Mouse (Mus musculus) cerebellum, adult 2 months (tissue): ENCODE data around the gene Zfp704. TPM values are rescaled to one million over a fixed set of nuclear protein-coding genes. Genes with fewer than 3 reads are reported as not detected.

Experiments used
- DNase-seq, 2 experiments: peaks; one replicate each; pipeline ENCODE4 v3.0.0; 2021
- H3K27ac ChIP-seq: fragments of 200-500 bp; 2 replicates; pipeline ENCODE4 v1.5.1; 2012; ENCODE audit warnings: low read length, control low read depth, inconsistent platforms; ENCODE audit not compliant: insufficient read depth
- H3K27me3 ChIP-seq: fragments of 200-500 bp; 2 replicates; pipeline ENCODE4 v1.6.1; 2012; ENCODE audit warnings: inconsistent platforms, mild to moderate bottlenecking, low read length, moderate library complexity; ENCODE audit not compliant: control insufficient read depth, insufficient read depth
- H3K4me1 ChIP-seq: fragments of 200-500 bp; 2 replicates; pipeline ENCODE4 v1.6.1; 2011; ENCODE audit warnings: low read length; ENCODE audit not compliant: control insufficient read depth, insufficient read depth
- H3K4me3 ChIP-seq: fragments of 200-500 bp; replicated peaks from 2 replicates; pipeline ENCODE3; 2011; ENCODE audit warnings: mild to moderate bottlenecking, low read depth, low read length, control low read depth; ENCODE audit not compliant: insufficient read depth
- CTCF ChIP-seq: fragments of 200-500 bp; IDR thresholded peaks from 2 replicates; pipeline ENCODE4 v1.5.1; 2011; ENCODE audit warnings: low read depth, mild to moderate bottlenecking, control low read depth, low read length, moderate library complexity, borderline replicate concordance; ENCODE audit not compliant: insufficient read depth
- POLR2A ChIP-seq: fragments of 200-500 bp; IDR thresholded peaks from 2 replicates; pipeline ENCODE4 v1.6.1; 2011; ENCODE audit warnings: low read length, control low read depth, borderline replicate concordance; ENCODE audit not compliant: insufficient read depth
- WGBS: fragments of 180-500 bp; shearing (Covaris S2); methylation state at CpG from one replicate; pipeline ENCODE4 v1.1.7; 2018; 5-methylcytosine and 5-hydroxymethylcytosine counted together
- polyA plus RNA-seq: library from polyadenylated mRNA; depleted of rRNA; stranded (reverse); fragments of >200 nt; gene quantifications from 2 replicates; pipeline ENCODE4 v1.2.3, GENCODE M21; 2012; rRNA removed

Zfp704 gene
- 13.1 and 14.5 TPM in 2 replicates for polyA plus RNA-seq

DNA sequence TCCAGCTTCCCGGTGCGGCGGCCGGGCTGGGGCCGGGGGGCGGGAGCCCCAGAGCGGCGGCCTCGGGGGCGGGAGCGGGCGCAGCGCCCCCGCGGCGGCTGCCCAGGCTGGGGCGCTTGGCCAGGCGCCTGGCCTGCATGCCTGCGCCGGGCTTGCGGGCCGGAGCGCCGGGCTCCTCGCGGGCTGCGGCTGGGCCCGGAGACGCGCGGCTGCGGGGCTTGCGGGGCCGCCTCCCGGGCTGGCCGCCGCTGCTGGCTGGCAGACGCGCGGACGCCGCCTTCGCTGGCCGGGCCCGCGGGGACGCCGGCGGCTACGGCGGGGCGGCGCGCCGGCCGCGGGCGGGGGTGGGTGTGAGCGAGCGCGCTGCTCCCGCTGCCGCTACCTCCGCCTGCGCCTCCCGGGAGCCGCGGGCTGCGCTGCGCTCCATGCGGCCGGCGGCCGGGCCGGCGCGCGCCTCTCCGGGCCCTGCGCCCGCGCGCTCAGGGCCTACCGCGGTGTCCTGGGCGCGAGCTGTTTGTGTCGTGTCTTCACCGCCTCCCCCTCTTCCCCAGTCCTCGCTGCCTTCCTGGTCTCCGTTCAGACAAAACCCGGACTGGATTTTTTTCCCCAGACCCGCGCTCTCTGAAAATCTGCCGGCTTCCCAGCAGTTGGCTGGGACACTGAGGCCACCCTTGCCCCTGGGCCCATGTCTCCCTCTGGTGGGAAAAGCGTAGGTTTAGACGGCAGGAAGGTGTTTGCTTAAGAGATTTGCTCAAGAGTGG is at the start of gene Zfp704:
Zfp704 (minus strand) TSS at position 505 of the 761 bp plus-strand sequence.
- 4% methylated on average over 93 of the region's 97 CpGs for WGBS
- Histone ChIP-seq H3K27ac (peak within 1 kb of the TSS; percentile 74), H3K4me3 (peak within 1 kb of the TSS; percentile 82), H3K4me1 (peaks cover 4% of the 10 kb centered on the region; the same call in 1 of the 2 replicates), H3K27me3 (no peaks in the 10 kb centered on the region)
- DNase-seq = peak; percentile 86 to 90
- TF ChIP-seq POLR2A (peak; percentile 46), CTCF (peak; percentile 43; the same call in 1 of the 2 replicates)

DNA sequence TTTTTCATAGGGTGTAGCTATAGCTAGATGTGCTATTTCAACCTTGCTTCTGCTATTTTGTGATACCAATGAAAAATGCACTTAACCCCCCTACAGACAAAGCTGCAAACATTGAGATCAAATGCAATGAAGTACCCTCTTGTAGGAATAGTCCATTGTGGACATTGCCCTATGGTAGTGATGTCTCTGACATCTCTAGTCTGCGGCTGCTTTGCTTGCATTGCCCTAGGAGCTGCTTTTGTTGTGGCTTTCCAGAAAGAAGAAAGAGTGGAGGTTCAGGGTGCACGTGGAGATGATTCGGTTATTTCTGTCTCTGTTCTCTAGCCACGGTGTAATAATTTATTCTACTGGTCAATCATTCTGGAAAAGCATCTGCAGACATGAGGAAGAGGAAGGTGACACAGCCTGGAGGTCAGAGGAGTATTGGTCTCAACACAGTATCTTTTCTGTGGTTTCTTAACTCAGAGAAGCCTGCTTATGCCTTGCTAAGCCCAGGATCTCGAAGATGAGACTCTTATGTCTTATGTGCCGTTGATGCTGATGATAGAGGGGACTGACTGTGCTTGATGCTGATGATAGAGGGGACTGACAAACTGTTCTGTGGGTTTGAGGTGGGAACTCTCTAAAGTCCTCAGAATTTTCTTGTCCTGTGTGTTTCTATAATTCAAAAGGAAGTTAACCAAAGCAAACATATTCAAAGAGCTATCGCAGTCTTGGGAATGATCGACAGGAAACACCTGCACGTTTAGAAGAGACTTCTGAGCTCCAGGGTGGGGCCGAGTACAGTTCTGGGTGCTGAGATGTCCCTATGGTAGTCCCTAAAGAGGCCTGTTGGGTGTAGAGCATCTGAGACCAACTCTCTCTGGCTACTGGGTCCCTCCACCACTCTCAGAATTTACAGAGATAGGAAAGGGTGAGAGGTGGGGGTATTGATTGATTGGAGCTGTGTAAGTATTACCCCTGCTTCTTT is 23.4 kb upstream of the Zfp704 start:
- Histone ChIP-seq H3K4me3 (no peak overlapping the region), H3K4me1 (peaks cover 3% of the 10 kb centered on the region; the same call in 1 of the 2 replicates), H3K27me3 (no peaks in the 10 kb centered on the region), H3K27ac (no peak overlapping the region)
- no peak for DNase-seq
- 90% methylated on average over 10 of the region's 10 CpGs for WGBS
- no peak for TF ChIP-seq CTCF
- no peak for TF ChIP-seq POLR2A

DNA sequence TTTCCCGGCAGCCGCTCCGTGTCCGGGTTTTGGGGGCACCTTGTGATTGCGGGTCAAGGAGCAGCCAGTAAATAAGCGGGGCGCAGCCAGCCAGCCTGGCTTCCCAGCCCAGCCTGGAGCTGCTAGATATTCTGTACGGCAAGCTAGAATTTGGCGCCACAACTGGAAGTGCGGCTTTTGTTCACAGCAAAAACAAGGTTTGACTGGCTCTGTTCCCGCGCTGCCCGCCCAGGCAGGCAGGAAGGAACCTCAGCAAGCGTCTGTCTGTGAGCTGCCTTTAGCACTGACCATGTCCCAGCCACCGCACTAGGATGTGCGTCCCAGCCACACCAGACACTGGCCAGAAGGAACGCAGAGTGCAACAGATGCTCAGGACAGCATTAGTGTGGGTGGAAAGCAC is 20.1 kb upstream of the Zfp704 start:
- peak; percentile 23 to 33 for DNase-seq
- 2% methylated on average over 17 of the region's 17 CpGs for WGBS
- no peaks in the 10 kb centered on the region for H3K27me3 ChIP-seq
- TF ChIP-seq POLR2A (no peak), CTCF (no peak)
- no peak overlapping the region for H3K27ac ChIP-seq
- H3K4me1 ChIP-seq = peaks cover 3% of the 10 kb centered on the region; the same call in 1 of the 2 replicates
- H3K4me3 ChIP-seq = no peak overlapping the region

DNA sequence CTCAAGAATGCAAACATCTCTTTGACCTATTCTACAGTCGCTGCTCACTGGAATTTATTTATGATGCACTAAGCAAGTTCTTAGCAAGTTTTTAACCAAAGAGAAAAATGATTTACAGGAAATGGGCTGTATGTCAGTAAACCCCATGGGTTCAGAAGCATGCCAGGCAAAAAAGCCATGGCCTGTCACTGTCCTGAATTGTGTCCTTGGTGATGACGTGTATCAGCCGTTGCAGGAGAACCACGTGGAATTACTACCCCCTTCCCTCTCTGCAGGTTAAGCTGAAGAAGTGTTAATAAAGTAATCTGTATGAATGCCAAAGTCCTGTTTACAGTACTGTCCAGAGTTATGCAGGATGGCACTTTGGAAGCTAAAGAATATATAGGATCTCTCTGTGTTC is 18.2 kb upstream of the Zfp704 start:
- DNase-seq = no peak
- Histone ChIP-seq H3K27ac (no peak overlapping the region), H3K4me3 (no peak overlapping the region), H3K4me1 (peaks cover 3% of the 10 kb centered on the region; the same call in 1 of the 2 replicates), H3K27me3 (no peaks in the 10 kb centered on the region)
- WGBS = 27% methylated on average over 4 of the region's 4 CpGs
- no peak for TF ChIP-seq CTCF
- no peak for TF ChIP-seq POLR2A

DNA sequence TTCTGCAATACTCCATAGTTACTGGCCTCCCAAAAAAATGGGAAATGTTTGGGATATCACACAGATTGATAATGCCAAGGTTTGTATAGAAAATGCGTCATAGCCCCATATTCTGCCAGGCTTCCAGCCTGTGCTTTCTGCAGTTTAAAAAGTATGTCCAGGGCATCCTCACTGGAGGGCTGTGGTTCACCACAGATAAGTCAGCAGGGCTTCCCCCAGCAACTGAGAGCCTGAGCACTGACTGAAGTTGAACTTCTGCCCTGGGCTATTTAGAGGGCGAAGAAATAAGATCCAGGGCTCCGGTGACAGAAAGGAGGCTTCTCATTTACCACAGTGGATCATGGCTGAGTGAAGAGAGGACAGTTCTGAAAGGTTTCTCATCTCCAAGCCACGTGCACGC is 16.3 kb upstream of the Zfp704 start:
- TF ChIP-seq CTCF (no peak), POLR2A (no peak)
- peaks cover 3% of the 10 kb centered on the region; the same call in 1 of the 2 replicates for H3K4me1 ChIP-seq
- 89% methylated on average over 5 of the region's 5 CpGs for WGBS
- DNase-seq = no peak
- no peak overlapping the region for H3K27ac ChIP-seq
- H3K27me3 ChIP-seq = no peaks in the 10 kb centered on the region
- H3K4me3 ChIP-seq = no peak overlapping the region

DNA sequence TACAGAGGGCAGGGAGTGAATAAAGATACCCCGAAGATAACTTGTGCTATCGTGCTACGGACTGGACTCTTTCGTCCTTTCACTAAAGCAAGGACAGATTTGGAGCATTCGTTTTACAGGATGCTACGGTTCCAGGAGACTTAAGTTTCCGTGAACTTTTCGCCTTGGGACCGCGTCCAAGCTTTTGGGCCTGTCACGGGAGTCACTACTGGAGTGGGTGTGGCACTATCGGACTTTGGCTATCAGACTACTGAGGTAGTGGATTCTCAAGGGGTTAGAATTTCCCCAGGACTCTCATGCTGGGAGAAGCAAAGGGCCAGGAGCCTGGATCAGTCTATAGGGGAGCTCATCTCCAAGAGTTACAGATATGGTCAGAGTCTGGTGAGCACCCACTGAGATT is 10.7 kb upstream of the Zfp704 start:
- no peak for DNase-seq
- Histone ChIP-seq H3K27me3 (no peaks in the 10 kb centered on the region), H3K4me3 (no peak overlapping the region), H3K4me1 (no peaks in the 10 kb centered on the region), H3K27ac (no peak overlapping the region)
- 88% methylated on average over 12 of the region's 12 CpGs for WGBS
- TF ChIP-seq POLR2A (no peak), CTCF (no peak)

DNA sequence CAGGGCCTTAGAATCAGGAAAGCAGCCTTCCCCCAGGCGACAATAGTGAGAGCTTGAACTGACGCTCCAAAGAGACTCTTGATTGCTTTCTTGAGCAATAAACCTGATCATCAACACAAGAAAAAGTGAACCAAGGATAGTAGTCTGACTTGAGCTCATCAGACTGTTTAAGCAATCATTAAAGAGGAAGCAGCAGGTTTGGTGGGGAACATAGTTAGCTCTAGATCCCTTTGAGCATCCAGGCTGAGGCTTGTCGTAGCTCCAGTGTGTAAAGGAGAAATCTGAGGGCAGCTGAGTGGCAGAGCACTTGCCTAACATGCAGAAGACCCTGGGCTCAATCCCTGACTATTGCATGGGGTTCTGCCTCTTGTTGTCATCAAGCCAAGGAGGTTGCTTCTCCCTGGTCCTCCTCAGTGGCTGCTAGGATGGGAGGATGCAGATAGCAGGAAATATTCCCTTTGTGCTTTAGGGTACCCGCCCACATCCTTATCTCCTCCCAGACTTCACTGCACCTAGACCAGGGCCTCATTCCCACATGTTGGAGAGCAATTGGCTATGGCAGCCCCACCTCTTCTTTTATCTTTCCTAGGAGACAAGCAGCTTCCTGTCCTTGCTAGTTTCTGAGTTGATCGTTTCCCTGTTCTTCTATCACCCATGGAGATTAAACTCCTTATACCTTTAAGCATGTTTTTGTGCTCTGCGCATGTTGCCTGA is 9.8 kb upstream of the Zfp704 start:
- DNase-seq = no peak

More for the DNA sequence above, 9.8 kb upstream of the Zfp704 start:
- H3K27me3 ChIP-seq = no peaks in the 10 kb centered on the region
- TF ChIP-seq POLR2A = no peak
- no peak for TF ChIP-seq CTCF
- H3K4me1 ChIP-seq = no peaks in the 10 kb centered on the region
- WGBS = 90% methylated on average over 6 of the region's 6 CpGs
- no peak overlapping the region for H3K27ac ChIP-seq
- no peak overlapping the region for H3K4me3 ChIP-seq
